Comparison of ENCODE assay signal across 8 mouse cellular contexts in genomic region chr11:96822675-96823470, GRCm38 (mm10). TPM values are rescaled to one million over a fixed set of nuclear protein-coding genes. Genes with fewer than 3 reads are reported as not detected.
DNase-seq lines count a peak whose midpoint lies in the region; ATAC-seq lines count a peak whose summit lies in the region.

No protein-coding gene starts in this region.

- no peaks in the 10 kb centered on the region for H3K27me3 ChIP-seq in forebrain, embryonic 14.5 days (replicated peaks; ENCODE audit: control insufficient read depth, insufficient read depth, low read length)
- H3K27me3 ChIP-seq in limb, embryonic 11.5 days (ENCODE audit: control insufficient read depth, insufficient read depth, low read length) = no peaks in the 10 kb centered on the region
- no peaks in the 10 kb centered on the region for H3K27me3 ChIP-seq in midbrain, embryonic 15.5 days (replicated peaks)

- WGBS in forebrain, embryonic 14.5 days = 39% methylated on average over 4 of the region's 4 CpGs
- WGBS in limb, embryonic 11.5 days = 43% methylated on average over 4 of the region's 4 CpGs
- 39% methylated on average over 4 of the region's 4 CpGs for WGBS in midbrain, embryonic 15.5 days

- H3K9me3 ChIP-seq in forebrain, embryonic 14.5 days (replicated peaks; ENCODE audit: control insufficient read depth, low read length) = no peaks in the 10 kb centered on the region
- no peaks in the 10 kb centered on the region for H3K9me3 ChIP-seq in limb, embryonic 11.5 days (ENCODE audit: control insufficient read depth, low read length)
- no peaks in the 10 kb centered on the region for H3K9me3 ChIP-seq in midbrain, embryonic 15.5 days

- no peak overlapping the region for H3K27ac ChIP-seq in forebrain, embryonic 14.5 days (ENCODE audit: low read depth, low read length)
- H3K27ac ChIP-seq in limb, embryonic 11.5 days (replicated peaks; ENCODE audit: low read depth, low read length) = peak overlapping the region; percentile 30; the same call in 1 of the 2 replicates
- H3K27ac ChIP-seq in midbrain, embryonic 15.5 days = peak overlapping the region; percentile 88; the same call in 1 of the 2 replicates

- peak overlapping the region; percentile 66 for H3K9ac ChIP-seq in forebrain, embryonic 14.5 days (ENCODE audit: low read length)
- peak overlapping the region; percentile 56; the same call in 1 of the 2 replicates for H3K9ac ChIP-seq in limb, embryonic 11.5 days (ENCODE audit: low read length)
- 0 out of 2 replicates have a peak overlapping the region, but pooled peaks have one; percentile 53 for H3K9ac ChIP-seq in midbrain, embryonic 15.5 days

- peak; percentile 49 for DNase-seq in cerebellum, adult 9-11 months
- no peak for DNase-seq in cerebellum, postnatal 14 days
- peak; percentile 54 for DNase-seq in Muller cell, postnatal 12 days (ENCODE audit: inconsistent ontology term)
- no peak for DNase-seq in forebrain, embryonic 14.5 days (ENCODE audit: low spot score)
- DNase-seq in limb, embryonic 11.5 days (ENCODE audit: low spot score) = no peak
- no peak for DNase-seq in c-Kit-positive CD71-positive TER-119-positive erythroid progenitor cells, embryonic 14.5 days (ENCODE audit: low spot score)
- DNase-seq in layer of hippocampus, adult 9-10 months (ENCODE audit: low spot score) = no peak

- peak overlapping the region; percentile 43 for H3K4me3 ChIP-seq in forebrain, embryonic 14.5 days (ENCODE audit: low read depth, low read length)
- H3K4me3 ChIP-seq in limb, embryonic 11.5 days (ENCODE audit: low read depth, low read length) = peak overlapping the region; percentile 52
- peak overlapping the region; percentile 49 for H3K4me3 ChIP-seq in midbrain, embryonic 15.5 days

- H3K4me1 ChIP-seq in forebrain, embryonic 14.5 days (ENCODE audit: control insufficient read depth, insufficient read depth, low read length) = peaks cover 38% of the 10 kb centered on the region
- peaks cover 26% of the 10 kb centered on the region for H3K4me1 ChIP-seq in limb, embryonic 11.5 days (ENCODE audit: control insufficient read depth, insufficient read depth, low read length)
- H3K4me1 ChIP-seq in midbrain, embryonic 15.5 days = peaks cover 53% of the 10 kb centered on the region

- H3K36me3 ChIP-seq in forebrain, embryonic 14.5 days (ENCODE audit: control insufficient read depth, insufficient read depth, low read length) = peaks cover 71% of the 10 kb centered on the region
- H3K36me3 ChIP-seq in limb, embryonic 11.5 days (ENCODE audit: control insufficient read depth, insufficient read depth, low read length) = peaks cover 30% of the 10 kb centered on the region
- H3K36me3 ChIP-seq in midbrain, embryonic 15.5 days (replicated peaks) = peaks cover 45% of the 10 kb centered on the region

- no peak for ATAC-seq in forebrain, embryonic 14.5 days
- ATAC-seq in limb, embryonic 11.5 days (ENCODE audit: insufficient number of reproducible peaks, low FRiP score, low TSS enrichment, low read depth) = no peak
- no peak for ATAC-seq in midbrain, embryonic 15.5 days (replicated peaks)

- peak overlapping the region; percentile 92 for H3K4me2 ChIP-seq in forebrain, embryonic 14.5 days (ENCODE audit: low read length)
- peak overlapping the region; percentile 97 for H3K4me2 ChIP-seq in limb, embryonic 11.5 days (ENCODE audit: low read depth, severe bottlenecking)
- H3K4me2 ChIP-seq in midbrain, embryonic 15.5 days = peak overlapping the region; percentile 94

RNA-seq across cellular contexts. Expression of gene Nfe2l1, which starts 6.9 kb away (rescaled TPM):
- polyA plus RNA-seq in forebrain, embryonic 14.5 days (2014; fragmentation: Nextera tagmentation; extraction: Ambion mirVana) = 28.0 and 38.6 TPM in 2 replicates
- polyA plus RNA-seq in limb, embryonic 11.5 days (2014; fragmentation: Nextera tagmentation; extraction: Ambion mirVana) = 30.1 and 33.7 TPM in 2 replicates
- polyA plus RNA-seq in midbrain, embryonic 15.5 days (2015; fragmentation: Nextera tagmentation; extraction: Ambion mirVana) = 80.9 and 81.2 TPM in 2 replicates

RNA-seq across cellular contexts. Expression of gene Copz2, which starts 26.8 kb away (rescaled TPM):
- polyA plus RNA-seq in forebrain, embryonic 14.5 days (2014; fragmentation: Nextera tagmentation; extraction: Ambion mirVana) = 14.7 and 15.0 TPM in 2 replicates
- 53.8 and 56.8 TPM in 2 replicates for polyA plus RNA-seq in limb, embryonic 11.5 days (2014; fragmentation: Nextera tagmentation; extraction: Ambion mirVana)
- 19.9 and 20.5 TPM in 2 replicates for polyA plus RNA-seq in midbrain, embryonic 15.5 days (2015; fragmentation: Nextera tagmentation; extraction: Ambion mirVana)

RNA-seq across cellular contexts. Expression of gene Cbx1, which starts 33.9 kb away (rescaled TPM):
- polyA plus RNA-seq in forebrain, embryonic 14.5 days (2014; fragmentation: Nextera tagmentation; extraction: Ambion mirVana) = 94.8 and 99.7 TPM in 2 replicates
- polyA plus RNA-seq in limb, embryonic 11.5 days (2014; fragmentation: Nextera tagmentation; extraction: Ambion mirVana) = 172 and 179 TPM in 2 replicates
- 70.6 and 76.7 TPM in 2 replicates for polyA plus RNA-seq in midbrain, embryonic 15.5 days (2015; fragmentation: Nextera tagmentation; extraction: Ambion mirVana)

RNA-seq across cellular contexts. Expression of gene Snx11, which starts 45.5 kb away (rescaled TPM):
- polyA plus RNA-seq in forebrain, embryonic 14.5 days (2014; fragmentation: Nextera tagmentation; extraction: Ambion mirVana) = 17.6 and 21.6 TPM in 2 replicates
- polyA plus RNA-seq in limb, embryonic 11.5 days (2014; fragmentation: Nextera tagmentation; extraction: Ambion mirVana) = 10.3 and 11.3 TPM in 2 replicates
- polyA plus RNA-seq in midbrain, embryonic 15.5 days (2015; fragmentation: Nextera tagmentation; extraction: Ambion mirVana) = 47.2 and 51.1 TPM in 2 replicates

Comparison
In these comparisons a context has a peak if more than half of its experiments do, and no peak if none do; other contexts are left out.
1. DNase-seq: peak in cerebellum, adult 9-11 months (single experiment) and Muller cell, postnatal 12 days (single experiment); none in cerebellum, postnatal 14 days (0 of 2), forebrain, embryonic 14.5 days (single experiment), limb, embryonic 11.5 days (single experiment), c-Kit-positive CD71-positive TER-119-positive erythroid progenitor cells, embryonic 14.5 days (single experiment) and layer of hippocampus, adult 9-10 months (single experiment).
2. Peak in every context shown above with its lines, with median percentiles within 50 percentile points of each other: H3K4me2 ChIP-seq, H3K4me3 ChIP-seq and H3K9ac ChIP-seq.